Mouse (Mus musculus) inflammation-experienced regulatory T-cells, adult 6 months (primary cell): ENCODE data around the gene Kcnj6. TPM values are rescaled to one million over a fixed set of nuclear protein-coding genes. Genes with fewer than 3 reads are reported as not detected.

Experiments
- ATAC-seq: one replicate; pipeline ENCODE4 v1.8.0; 2017
- polyA plus RNA-seq, 3 experiments: library from polyadenylated mRNA; unstranded; fragments of 100-300 nt; shearing (Covaris generic); gene quantifications; one replicate each; pipeline ENCODE4 v1.2.1; 2017

Gene Kcnj6
- polyA plus RNA-seq, 3 experiments from 2014 or later: not detected

DNA sequence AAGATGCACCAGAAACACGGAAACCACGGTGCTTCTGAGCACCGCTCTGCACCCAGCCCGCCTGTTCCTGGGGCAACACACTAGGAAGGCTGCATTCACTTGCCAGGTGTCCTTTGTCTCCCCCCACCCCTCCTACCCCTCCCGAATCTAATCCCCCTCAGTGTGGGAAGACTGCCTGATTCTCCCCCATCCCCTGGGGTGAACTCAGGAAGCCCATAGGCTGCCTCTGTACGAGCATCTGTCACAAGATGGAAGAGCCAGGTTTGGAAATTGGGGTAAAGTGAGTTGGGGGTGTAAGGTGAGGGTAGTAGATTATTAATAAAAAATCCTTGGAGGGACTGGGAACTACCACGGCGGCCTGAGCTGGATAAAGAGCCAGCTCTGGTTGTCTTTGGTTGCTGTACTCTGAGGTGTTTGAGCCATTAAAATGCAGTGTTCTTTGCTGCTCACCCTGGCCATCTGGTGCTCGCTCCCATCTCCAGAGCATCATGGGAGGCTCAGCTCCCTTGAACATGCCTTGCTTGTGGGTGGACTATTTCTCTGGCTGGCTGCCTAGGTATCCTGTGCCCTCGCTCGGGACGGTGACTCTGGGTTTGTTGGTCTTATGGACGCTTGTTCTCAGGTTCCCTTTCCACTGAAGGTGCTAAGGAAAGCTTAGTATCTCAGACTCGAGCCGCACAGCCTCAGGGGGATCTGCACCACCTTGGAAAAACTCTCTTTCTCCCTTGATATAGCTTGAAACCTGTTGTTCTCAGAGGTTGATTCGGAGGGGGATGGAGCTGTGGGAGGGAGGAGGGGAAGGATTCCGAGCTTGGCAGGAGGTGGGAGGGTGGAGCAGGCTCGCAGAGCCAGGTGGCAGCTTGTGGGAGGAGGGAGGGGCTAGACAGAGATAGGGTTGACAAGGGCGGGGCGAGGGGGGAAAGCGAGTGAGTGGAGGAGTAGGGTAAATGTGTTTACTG lies 65.9 kb downstream of the Kcnj6 start:
- ATAC-seq: no peak

GRCm38 (mm10) chr16:94925364-94925763 lies 72.1 kb downstream of the Kcnj6 start:
- no peak for ATAC-seq

DNA sequence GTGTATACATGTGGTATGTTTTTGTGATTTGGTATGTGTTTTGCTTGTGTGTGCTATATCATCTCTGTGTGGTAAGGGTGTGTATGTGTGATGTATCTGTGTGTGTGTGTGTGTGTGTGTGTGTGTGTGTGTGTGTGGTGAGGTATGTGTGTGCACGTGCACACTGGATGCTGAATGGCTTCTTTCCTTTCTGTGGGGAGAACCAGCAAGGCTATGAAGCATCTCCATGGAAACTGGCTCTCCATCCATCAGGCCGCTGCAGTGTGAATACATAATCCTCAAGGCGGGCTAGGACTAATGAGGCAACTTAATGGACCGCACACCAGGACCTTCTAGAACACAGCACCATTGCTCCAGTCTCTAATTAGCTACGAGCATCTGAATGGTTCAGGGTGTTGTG lies 78.3 kb downstream of the Kcnj6 start:
- no peak for ATAC-seq

- ATAC-seq: no peak
Measured at GRCm38 (mm10) chr16:94906026-94906425, 91.5 kb downstream of the Kcnj6 start.

- no peak for ATAC-seq
Measured at GRCm38 (mm10) chr16:94898832-94899231, 98.7 kb downstream of the Kcnj6 start.

DNA sequence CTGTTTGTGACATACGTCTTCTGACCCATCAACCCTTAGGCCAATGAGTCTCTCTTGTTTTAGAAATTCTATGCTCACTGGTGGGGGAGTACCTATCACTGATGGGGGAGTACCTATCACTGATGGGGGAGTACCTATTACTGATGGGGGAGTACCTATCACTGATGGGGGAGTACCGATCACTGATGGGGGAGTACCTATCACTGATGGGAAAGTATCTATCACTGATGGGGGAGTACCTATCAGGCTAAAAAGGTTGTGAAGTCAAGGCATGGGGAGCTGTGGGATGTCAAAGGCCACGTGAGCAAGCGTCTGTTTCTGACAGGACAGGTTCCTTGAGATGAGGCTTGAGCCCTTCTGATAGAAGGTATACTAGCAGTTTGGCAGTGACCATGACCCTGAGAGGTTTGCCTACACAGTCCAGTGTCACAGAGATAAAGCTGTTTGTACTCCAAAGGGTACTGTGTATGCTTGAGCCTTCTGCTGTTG lies 105.3 kb downstream of the Kcnj6 start:
- no peak for ATAC-seq

DNA sequence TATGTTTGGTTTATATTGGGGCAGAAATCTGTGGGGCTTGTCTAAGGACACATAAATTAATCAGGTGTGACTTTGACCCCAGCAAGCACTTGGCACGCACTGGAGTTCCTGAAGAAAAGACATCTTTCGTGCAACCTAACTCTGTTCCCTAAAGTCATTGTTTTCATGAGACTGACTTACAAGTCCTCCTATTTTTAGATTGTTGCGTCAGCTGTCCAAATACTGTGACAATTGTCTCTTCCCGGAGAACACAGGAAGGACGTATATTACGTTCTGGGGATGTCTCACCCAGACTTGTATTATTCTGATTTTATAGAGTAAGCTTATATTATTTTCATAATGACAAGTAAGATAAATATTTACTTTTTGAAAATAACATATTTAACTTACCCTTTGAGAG lies 106.9 kb downstream of the Kcnj6 start:
- ATAC-seq: no peak

GRCm38 (mm10) chr16:94890056-94890455 lies 107.4 kb downstream of the Kcnj6 start:
- ATAC-seq: no peak

DNA sequence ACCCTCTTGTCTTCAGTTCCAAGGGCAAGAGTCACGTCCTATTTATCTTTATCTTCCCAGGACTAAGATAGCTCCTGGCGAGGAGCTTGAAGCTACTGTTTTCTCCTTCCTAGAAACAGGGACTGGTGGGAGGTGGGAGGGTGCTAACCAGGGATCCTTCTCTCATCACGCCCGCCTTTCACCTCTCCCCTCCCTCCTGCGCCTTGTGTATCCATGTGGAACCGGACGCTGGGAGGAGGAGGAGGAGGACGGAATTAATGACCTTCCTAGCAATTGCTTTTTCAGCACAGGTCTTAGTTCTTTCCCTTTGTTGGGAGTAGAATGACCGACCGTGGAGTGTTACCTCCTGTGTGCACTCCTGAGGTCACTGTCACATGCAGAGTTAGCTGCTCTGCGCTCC lies 108.9 kb downstream of the Kcnj6 start:
- no peak for ATAC-seq

DNA sequence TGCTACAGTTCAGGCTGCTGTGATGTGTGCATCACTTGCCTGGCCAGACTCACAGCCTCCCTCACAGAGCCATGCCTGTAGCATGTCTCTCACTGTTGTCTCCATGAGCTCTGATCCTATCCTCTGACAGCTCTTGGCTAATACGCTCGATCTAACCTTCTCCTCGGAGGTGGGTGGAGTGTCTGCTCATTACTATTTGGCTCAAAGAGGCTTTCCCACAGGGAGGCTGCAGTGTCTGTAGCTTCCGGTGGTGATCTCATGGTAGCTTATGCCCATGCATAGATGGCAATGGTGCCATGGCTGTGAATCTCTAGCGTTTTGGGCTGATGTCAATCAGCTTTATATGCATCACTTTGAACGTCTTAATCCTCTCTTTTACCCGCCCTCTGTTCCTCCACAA lies 111.1 kb downstream of the Kcnj6 start:
- ATAC-seq: no peak

DNA sequence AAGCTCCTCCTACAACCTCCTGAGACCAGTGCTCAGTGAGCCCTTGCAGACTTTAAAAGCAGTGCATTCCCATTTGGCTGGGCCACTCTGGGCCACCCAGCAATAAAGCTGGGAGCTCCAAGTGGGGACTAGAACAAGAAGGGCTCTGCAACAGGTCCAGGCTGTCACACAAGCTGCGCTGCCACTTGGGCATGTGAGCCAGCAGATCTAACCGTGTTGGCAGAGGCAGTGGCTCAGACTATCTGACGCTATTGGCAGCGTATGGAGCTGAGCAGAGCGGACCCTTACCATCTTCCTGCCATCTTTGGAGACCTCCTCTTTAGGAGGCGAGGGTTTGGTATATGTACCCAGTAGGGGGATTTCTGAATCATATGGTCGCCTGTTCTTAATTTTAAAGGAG lies 112.4 kb downstream of the Kcnj6 start:
- no peak for ATAC-seq

GRCm38 (mm10) chr16:94883909-94884308 lies 113.6 kb downstream of the Kcnj6 start:
- no peak for ATAC-seq

DNA sequence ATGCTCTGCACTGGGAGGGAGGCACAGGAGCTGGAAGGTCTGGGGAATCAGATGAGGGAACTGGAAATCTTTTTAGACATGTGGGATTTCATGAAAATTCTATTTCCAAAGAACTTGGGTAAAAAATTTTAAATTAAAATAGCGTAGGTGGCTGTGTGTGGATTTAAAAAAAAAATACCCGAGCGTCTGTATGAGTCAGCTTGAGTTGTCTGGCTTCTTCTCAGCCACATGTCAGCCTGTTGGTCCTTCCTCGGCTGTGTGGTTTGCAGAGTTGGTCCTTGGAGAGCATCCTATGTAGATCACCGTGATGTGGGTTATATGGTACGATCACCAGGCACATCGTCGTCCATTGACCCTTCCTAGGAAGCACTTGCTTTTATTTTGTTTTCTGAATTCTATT lies 114.3 kb downstream of the Kcnj6 start:
- ATAC-seq: no peak

DNA sequence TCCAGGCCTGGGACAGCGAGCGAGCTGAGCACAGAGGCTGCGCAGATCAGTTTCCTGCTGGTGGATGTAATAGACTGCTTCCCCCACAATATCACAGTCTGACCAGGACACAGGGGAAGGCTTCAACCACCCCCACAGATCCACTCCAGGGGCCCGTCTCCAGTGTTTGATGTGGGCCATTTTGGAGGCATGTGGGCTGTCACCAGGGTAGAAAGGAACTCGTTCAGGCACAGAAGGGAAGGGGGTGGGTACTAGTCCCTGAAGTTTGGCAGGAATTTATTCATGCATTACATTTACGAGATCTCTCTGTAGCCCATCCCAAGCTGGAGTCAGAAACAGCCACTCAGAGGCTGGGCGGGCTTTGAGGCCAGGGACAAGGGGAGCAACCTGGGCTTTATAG lies 115.4 kb downstream of the Kcnj6 start:
- no peak for ATAC-seq

- no peak for ATAC-seq
Measured at GRCm38 (mm10) chr16:94872614-94873272, 124.8 kb downstream of the Kcnj6 start.

GRCm38 (mm10) chr16:94868354-94868753 lies 129.1 kb downstream of the Kcnj6 start:
- ATAC-seq: no peak

DNA sequence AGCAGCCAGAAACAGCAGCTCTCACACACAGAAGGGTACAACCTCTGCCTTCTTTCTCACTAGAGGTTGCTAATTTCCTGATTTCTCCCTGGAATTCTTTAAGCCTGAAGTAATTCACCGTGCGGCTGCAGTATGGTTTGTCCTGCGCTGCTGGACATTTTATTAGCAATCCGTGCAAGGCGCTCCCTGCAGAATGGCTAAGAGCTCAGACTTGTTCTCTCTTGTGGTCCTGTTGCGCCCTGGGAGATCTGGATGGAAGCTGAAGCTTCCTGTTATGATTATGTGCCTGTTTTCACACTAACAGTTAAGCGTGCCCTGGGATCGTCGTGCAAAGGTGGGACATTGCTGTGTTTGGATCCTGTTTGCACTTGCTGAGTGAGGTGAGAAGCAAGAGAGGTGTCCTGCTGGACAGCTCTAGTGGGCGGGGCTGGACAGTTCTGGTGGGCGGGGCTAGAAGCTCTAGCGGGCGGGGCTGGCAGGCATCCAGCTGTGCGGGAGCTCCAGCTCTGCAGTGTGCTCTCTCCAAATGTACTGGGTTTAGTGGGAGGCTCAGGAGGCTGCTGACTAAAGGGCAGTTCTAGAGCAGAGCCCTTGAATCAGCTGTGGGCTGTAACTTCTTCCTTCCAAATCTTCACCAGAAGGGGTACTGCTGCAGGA lies 131.1 kb downstream of the Kcnj6 start:
- ATAC-seq: no peak

- no peak for ATAC-seq
Measured at GRCm38 (mm10) chr16:94865796-94866195, 131.7 kb downstream of the Kcnj6 start.

DNA sequence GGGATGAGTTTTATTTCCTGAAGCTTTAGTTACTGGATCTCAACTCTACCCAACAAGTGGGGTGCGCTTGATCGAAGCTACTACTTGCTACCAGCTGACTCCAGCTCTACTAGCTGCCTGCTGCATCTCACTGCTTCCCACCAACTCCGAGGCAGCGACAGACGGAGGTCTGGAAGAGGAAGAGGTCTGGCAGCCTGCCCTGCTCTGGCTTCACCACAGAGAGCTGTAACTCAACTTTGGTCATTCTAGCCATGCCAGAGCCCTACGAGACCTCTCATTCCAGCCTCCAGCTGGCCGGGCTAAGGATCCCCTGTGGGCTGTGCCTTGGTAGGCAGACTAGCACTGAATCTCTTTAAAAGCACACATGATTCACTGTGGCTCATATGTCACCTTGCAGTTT lies 132.4 kb downstream of the Kcnj6 start:
- ATAC-seq: no peak

- no peak for ATAC-seq
Measured at GRCm38 (mm10) chr16:94863475-94863874, 134.0 kb downstream of the Kcnj6 start.

GRCm38 (mm10) chr16:94855990-94856389 lies 141.5 kb downstream of the Kcnj6 start:
- no peak for ATAC-seq

- ATAC-seq: no peak
Measured at GRCm38 (mm10) chr16:94852407-94853160, 144.9 kb downstream of the Kcnj6 start.

DNA sequence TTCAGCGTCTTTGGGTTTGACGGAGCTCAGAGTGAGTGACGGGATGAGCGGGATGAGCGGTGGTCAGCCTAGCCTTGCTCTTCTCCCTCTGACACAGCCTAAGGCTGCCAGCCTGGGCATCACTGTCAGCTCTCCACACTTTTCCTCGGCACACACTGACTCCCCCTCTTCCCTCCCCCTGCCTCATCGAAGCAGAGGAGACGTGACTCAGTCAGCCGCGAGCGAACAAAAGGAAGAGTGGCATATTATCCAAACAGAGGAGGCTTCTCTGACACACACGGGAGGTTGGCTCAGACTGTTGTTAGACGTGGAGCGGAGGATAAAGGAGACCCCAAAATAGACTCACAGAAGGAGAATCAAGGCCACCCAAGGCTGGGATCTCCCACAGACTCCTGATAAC lies 147.1 kb downstream of the Kcnj6 start:
- no peak for ATAC-seq
